Mouse (Mus musculus) inflammation-experienced regulatory T-cells, adult 6 months (primary cell): ENCODE data around the gene Wdr31. TPM values are rescaled to one million over a fixed set of nuclear protein-coding genes. Genes with fewer than 3 reads are reported as not detected.

ENCODE experiments used
- ATAC-seq: one replicate; pipeline ENCODE4 v1.8.0; 2017
- polyA plus RNA-seq, 3 experiments: library from polyadenylated mRNA; unstranded; fragments of 100-300 nt; shearing (Covaris generic); gene quantifications; one replicate each; pipeline ENCODE4 v1.2.1; 2017

Gene Wdr31
- polyA plus RNA-seq, 3 experiments from 2014 or later, result 0.38 to 0.99 TPM; not detected in 1

DNA sequence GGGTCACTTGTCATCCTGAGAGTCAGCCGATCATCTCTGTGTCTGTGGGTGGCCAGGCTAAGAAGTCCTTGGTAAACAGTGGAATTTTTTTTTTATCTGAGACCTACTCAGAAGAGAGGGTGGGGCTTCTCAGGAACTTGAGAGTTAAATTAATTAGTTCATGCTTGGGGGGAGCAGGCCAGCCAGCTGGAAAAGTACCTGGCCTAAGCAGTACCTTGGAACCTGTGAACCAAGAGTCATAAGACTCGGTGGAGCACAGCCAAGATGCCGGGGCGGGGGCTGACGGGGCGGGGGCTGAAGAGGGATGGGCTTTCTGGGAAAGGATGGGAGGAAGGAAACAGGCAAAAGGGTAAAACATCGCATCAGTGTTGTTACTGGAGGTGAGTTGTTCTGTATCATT, 32.8 kb downstream of the Wdr31 start:
- no peak for ATAC-seq

DNA sequence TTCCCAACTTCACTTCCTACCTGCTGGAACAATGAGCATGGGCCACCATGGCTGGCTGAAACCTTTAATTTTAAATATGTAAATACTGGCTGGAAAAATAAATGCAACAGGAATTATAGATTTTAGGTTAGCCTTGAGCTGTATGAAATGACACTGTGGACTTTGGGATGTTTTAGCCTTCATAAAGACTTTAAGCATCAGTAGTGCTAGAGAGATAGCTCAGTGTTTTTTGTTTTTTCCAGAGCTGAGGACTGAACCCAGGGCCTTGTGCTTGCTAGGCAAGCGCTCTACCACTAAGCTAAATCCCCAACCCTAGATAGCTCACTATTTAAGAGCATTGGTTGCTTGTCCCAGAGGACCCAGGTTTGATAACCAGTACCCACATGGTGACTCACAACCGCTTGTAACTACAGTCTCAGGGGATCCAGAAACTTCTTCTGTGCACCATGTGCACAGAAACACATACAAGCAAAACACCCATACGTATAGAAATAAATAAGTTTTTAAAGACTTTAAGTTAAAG, 33.4 kb downstream of the Wdr31 start:
- no peak for ATAC-seq

- no peak for ATAC-seq
Observed at GRCm38 (mm10) chr4:62435081-62435480, 35.6 kb downstream of the Wdr31 start, which contains the start of gene Rnf183. Gene Rnf183 (minus strand): TSS chr4:62435252.

GRCm38 (mm10) chr4:62433939-62434870, 36.5 kb downstream of the Wdr31 start:
- ATAC-seq, result no peak

- no peak for ATAC-seq
Observed at GRCm38 (mm10) chr4:62431522-62431921, 39.2 kb downstream of the Wdr31 start.

DNA sequence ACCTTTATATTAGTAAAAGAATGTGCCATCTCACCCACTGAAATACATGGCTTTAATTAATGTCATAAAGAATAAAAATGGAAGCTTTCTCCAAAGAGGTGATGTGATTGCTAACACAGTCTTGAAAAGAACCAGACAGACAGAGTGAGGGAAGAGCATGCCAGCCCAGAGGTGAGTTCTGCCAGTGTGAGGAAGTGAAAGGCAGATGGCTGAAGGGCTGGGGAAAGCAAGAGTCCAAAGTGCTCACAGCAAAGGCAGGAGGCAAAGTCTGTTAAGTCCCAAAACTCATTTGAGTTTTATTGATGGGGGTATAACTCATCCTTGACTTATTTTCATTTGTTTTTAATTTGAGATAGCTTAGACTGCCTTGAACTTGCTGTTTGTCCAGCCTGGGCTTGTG, 40.0 kb downstream of the Wdr31 start:
- no peak for ATAC-seq

DNA sequence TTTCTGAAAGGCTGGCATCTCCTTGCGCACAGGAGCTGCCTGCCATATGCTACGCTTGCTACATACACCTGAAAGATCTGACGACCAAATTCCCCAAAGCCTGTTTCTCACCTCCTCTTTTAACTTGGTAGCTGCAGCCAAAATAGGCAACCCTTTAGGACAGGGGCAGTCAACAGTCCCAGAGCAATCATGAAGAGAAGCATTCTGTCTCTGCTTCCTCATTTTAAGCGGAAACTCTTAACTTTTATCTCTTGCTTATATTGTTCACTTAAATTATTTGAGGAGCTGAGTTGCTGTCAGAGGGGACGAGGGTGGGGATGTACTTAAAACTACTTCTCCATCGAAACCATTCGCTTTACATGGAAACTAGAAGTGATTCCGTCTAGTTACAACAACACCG, 41.1 kb downstream of the Wdr31 start:
- no peak for ATAC-seq

DNA sequence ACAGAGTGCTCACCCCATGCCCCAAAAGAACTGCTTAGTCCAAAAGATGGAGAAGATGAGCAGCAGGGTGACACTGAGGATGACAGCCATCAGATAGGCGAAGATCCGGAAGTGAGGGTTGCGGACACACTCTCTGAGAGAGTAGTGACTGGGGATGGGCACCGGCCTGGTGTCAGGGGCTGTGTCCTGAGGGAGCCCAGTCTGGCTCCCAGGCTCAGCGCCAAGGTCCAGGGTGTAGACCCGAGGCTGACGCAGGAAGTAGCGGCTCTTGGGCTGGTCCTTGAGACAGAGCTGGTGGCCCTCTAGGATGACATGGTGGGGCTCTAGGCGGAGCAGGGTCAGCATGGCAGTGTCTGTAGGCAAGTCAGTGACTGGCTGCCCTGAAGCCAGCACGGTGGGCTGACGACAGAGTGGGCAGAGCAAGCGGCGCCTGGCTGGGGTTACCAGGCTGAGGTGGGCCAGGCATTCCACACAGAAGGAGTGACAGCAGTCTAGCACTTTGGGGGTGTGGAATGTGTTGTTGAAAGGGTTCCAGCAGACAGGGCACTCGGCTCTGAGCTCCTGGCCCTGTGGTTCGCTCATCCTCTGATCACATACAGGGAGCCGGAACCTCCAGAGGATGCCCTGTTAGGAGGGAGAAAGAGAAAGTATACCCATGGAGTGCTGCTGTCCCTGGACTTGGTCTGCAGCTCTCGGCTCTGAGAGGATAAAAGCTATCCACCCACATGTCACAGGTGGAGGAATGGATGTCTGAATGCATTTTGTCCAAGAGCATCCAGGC, 42.5 kb downstream of the Wdr31 start:
- ATAC-seq, result no peak

GRCm38 (mm10) chr4:62425891-62426290, 44.8 kb downstream of the Wdr31 start:
- ATAC-seq, result no peak

GRCm38 (mm10) chr4:62419091-62419490, 51.6 kb downstream of the Wdr31 start:
- no peak for ATAC-seq

- no peak for ATAC-seq
Observed at GRCm38 (mm10) chr4:62418448-62418847, 52.2 kb downstream of the Wdr31 start.

DNA sequence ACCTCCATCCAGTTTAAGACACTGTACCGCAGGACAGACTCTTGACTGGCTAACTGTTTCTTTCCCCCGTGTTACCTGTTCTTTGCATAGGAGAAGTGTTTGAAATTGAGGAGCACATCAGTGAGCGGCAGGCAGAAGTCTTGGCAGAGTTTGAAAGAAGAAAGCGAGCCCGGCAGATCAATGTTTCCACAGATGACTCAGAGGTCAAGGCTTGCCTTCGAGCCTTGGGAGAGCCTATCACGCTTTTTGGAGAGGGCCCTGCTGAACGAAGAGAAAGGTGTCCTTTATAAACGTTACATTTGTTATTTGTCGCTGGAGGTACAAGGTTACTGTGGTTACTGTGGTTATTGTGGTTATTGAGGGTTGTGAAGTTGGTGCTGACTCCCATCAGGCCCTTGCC, 59.1 kb downstream of the Wdr31 start:
- ATAC-seq, result no peak

DNA sequence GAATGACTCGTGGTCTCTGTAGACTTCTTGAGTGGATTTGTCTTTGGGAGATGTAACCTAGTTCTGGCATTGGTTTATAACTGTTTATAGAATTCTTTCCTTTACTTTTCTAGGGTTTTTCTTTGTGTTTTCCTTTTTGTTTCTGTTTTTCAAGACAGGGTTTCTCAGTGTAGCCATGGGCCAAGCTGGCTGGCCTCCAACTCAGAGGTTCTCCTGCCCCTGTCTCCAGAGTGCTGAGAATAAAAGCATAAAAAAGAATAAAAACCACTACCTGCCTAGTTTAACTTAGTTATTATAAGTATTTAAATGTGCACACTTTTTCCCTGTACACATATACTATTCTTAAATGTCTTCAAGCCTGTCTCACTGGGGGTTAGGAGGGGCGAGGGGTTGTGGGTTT, 60.4 kb downstream of the Wdr31 start:
- ATAC-seq, result no peak

DNA sequence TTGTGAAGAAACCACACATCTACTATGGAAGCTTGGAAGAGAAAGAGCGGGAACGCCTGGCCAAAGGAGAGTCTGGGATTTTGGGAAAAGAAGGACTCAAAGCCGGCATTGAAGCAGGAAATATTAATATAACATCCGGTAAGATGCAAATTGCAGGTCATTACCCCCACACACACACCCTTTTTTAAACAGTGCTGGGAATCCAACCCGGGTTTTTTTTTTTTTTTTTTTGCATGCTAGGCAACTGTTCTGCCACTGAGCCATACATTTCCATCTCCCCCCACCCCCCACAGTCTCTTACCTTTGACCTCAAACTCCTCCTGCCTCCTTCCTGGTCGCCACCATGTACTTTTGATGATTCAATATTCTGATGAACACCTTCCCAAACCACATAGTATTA, 61.1 kb downstream of the Wdr31 start:
- no peak for ATAC-seq

DNA sequence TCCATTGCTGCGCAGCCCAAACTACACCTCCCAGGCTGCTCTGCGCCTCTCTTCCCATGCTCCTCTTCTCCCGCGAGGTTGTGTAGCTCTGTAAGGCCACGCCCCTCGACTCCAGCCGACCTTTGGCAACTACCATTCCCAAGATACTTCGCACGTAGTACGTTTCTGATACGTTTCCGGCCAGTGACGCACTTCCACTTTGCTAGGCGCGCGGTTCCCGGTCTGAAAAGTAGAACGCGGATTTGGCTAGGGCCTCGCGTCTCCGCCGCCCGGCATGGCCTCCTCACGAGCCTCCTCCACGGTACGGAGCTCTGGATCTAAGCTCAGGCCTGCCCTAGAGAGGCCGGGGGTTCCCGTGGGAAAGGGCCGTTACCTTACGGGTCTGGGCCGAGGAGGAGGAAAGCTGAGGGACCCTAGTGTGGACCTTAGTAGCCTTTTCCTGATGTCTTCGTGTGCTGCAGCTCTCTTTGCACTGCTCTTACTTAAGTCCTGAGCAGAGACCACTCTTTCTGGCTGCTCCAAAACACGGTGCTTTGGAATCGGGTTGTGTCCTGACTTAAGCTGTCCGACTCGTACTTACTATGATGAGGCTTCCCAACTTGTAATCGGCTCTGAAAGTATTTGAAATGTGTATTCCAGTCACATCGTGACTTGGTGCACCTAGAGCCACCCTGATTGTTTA, 62.0 kb downstream of the Wdr31 start, which contains the start of the genes Cdc26 and Prpf4:
Gene Cdc26 (minus strand): TSS at position 42 of the 682 bp plus-strand sequence.
Gene Prpf4 (plus strand): TSS at position 197 of the 682 bp plus-strand sequence.
- ATAC-seq, result peak; percentile 96

- ATAC-seq, result peak; percentile 32
Observed at GRCm38 (mm10) chr4:62407730-62408582, 62.7 kb downstream of the Wdr31 start.

- no peak for ATAC-seq
Observed at GRCm38 (mm10) chr4:62406133-62406532, 64.6 kb downstream of the Wdr31 start.

DNA sequence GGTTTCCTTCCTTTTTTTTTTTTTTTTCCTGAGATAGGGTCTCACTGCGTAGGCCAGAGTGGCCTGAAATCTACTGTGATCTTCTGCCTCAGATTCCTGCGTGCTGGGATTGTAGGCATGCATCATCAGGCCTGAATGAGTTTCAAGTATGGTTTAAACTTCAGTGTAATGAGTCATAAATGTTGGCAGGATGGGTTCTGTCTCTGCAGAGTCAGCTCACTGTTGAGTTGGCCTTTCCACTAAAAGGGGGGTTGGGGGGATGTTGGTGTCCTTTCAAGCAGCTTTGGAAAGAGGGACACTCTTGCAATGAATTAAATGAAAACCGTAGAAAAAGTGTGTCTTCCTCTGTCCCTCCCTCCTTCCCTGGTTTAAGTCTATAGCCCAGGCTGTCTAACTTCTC, 71.7 kb downstream of the Wdr31 start:
- no peak for ATAC-seq
